Mouse (Mus musculus) bone marrow, adult 2 months (tissue): ENCODE data around the gene Fut11.

Experiments used
- CTCF ChIP-seq: fragments of 200-500 bp; IDR thresholded peaks from 2 replicates; pipeline ENCODE4 v1.5.1; 2011; ENCODE audit warnings: low read length, control low read depth; ENCODE audit not compliant: control insufficient read depth, insufficient read depth
- POLR2A ChIP-seq: fragments of 200-500 bp; IDR thresholded peaks from 2 replicates; pipeline ENCODE4 v1.6.1; 2011; ENCODE audit warnings: low read depth, mild to moderate bottlenecking, control low read depth, low read length, borderline replicate concordance; ENCODE audit not compliant: control insufficient read depth

GRCm38 (mm10) chr14:20737306-20737705 is 42.5 kb downstream of the Fut11 start:
- TF ChIP-seq CTCF: peak; percentile 74
- no peak for TF ChIP-seq POLR2A
